Mouse (Mus musculus) urinary bladder, postnatal 25 days (tissue): ENCODE data around the gene March4.

Experiments used
- DNase-seq: peaks from one replicate; pipeline ENCODE4 v3.0.0; 2022; ENCODE audit warnings: low spot score

Gene March4

DNA sequence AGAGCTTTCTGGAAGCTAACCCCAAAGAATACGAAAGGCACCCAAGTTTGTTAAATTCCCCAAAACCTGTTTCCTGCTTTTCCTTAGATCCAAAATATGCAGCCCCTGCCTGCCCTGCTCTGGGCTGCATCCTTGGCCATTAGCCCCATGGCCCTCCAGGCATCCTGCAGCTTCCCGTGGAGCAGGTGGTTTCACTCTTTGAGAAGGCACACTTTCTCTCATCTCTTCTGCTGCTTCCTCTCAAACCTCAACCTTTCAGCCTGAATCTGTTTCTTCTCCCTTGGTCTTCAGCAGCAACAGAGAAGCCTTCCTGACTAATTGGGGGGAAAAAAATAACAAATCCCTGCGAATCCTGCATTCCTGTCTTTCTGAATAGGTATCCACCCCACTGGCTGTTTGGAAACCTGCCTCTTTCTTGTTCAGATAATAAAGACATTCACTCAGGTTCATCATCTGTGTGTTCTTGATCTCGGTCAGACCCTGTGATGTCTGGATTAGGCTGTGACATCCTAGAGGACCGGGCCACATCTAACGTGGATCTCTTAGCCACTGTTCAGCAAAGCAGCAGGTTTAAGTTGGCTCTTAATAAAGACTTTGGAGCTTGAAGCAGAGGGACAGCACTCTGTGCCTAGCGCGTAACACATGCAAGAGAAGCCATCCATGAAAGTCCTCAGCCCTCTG lies 6.1 kb downstream of the March4 start:
- no peak for DNase-seq

DNA sequence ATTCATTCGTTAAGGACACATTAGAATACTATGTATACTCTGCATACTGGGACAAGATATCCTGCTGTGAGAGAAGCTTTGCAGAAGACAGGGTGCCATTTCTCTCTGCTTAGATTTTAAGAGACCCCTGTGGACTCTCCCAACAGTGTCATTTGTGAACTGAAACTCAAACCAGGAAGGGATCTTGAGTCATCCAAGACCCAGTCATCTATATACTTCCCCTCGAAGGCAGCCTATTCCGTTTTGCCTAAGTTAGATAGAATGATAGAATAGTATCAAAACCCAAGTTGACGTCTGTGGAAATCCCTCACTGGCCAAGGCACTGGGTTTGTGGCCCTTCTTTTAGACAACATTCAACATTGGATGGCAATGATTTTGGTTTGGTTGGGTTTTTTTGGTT lies 7.5 kb downstream of the March4 start:
- no peak for DNase-seq

DNA sequence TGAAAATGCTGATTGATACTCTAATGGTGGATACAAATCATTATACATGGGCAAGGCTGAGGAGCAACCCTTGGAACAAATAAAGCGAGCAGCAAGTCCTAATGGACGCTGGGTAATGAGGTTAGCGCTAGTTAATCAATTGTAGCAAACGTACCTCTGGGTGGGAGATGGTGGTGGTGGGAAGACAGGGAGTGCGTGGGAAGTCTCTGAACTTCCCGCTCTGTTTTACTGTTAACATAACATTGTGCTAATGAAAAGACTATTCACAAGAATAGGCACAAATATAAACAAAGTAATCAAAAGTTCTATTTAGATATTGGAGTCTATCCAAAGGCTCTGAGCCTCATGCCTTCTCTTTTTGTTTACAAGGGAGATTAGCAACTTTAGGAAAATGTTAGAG lies 13.1 kb downstream of the March4 start:
- DNase-seq, result no peak

DNA sequence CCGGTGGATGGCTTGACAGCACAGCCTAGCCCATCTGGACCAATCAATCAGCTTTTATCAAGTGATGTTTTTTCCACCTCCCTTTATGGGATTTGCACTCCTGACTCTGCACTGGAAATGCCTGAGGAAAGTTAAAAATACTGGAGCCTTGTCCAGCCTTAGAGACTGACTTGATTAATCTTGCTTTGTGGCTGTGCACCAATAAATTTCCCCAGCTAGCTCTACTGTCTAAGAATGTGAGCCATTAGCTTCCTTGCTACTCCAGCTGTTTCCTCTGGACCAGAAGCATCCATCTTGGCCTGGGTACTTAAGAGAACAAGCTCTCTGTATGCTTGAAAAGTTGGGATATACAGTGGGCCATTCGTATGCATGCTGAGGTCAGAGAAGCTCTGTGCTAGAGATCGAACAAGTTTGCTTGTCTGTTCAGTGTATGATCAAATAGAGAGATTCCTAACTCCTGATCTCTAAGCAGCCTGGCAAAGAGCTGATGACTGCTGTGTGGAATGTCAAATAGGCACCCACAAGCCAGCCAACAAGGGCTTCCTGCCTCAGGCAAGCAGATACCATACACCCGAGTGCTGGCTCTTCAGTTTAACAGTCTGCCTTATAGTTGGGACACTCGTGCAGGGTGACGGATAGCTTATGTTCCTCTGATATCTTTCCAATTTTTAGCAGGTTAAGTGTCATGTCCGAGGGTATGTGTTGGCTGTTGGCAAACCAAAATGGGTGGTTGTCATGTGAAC lies 25.8 kb downstream of the March4 start:
- no peak for DNase-seq

DNA sequence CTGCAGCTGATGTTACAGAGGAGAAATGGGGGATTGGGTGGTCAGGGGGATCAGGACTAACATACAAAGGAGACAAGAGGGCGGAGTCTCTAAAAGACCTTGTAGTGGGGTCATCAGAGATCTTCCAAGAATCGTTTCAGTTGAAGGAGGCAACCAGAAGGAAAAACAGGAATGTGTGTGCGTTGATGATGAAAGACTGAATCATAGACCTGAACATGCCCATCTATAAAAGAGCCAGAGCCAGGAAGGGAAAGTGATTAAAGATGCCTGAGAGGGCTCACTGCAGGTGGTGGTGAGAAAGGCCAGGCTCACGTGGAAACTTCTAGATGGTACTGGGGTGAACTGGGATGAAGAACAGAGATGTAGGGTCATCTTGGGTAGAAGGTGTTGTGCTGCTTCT lies 27.2 kb downstream of the March4 start:
- no peak for DNase-seq

DNA sequence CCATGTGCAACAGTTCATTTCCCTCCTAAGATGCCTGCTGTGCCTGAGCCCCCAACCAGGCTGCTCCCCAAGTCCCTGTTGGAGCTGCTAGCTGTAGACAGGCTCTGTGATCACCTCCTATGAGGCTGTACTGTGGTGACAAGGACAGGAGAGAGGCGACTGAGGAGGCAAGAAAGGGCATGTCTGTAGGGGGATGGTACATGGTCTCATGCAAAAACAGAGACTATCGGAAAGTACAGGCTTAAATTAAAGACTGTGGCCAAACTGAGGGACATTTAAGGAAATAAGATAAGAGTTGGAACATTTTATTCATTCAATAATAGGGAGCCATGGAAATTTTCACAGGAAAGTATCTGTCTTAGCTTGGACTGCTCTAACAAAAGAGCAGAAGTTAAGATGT lies 29.1 kb downstream of the March4 start:
- DNase-seq, result no peak

DNA sequence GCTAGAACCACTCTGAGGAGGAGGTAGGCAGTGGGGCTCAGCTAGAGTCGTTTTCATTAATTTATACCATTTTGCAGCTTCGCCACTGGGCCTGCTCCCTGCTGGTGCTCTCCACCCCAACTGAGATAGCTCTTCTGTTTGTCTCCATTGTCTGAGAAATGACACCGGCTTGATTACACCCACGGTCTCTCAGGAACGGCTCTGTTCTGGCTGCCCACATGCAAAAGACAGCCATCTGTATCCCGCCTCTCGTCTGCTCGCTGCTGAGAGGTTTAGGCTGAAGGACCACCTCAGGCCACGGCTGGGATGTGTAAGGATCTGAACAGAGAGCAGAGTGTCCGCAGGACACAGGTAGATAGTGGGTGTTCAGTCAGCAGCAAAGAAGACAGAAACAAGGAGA lies 30.5 kb downstream of the March4 start:
- no peak for DNase-seq

DNA sequence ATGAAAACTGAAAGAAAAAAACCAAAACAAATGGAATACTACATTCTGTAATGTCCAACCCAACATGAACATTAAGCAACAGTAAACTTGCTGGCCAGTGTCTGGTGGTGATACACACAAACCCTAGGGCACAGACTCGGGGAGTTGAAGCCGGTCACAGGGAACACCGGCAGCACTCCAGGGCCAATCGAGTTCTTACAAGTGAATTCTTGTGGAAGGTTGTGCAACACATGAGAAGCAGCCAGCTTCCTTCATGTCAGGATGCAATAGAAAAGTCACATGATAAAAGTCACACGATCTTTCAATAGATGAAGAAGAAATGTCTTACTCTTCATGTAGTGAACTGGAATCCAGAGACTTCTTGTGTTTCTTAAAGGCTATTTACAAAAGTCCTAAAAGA lies 39.1 kb downstream of the March4 start:
- no peak for DNase-seq

DNA sequence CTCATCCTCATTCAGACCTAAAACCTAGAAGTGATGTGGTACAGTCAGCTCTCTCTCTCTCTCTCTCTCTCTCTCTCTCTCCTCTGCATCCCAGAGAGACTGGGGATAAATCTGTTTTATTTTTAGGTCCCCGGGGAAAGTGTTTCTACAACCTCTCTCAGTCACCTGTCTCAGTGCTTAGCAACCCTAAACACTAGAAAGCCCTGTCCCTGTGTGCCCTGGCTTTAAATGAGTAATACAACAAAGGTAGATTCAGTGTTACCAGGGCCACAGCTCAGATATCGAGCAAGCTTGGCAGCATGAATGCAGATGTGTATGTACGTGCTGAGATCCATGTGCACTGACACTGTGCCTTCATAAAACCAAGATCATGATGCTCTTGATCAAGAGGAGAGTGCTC lies 43.3 kb downstream of the March4 start:
- no peak for DNase-seq

DNA sequence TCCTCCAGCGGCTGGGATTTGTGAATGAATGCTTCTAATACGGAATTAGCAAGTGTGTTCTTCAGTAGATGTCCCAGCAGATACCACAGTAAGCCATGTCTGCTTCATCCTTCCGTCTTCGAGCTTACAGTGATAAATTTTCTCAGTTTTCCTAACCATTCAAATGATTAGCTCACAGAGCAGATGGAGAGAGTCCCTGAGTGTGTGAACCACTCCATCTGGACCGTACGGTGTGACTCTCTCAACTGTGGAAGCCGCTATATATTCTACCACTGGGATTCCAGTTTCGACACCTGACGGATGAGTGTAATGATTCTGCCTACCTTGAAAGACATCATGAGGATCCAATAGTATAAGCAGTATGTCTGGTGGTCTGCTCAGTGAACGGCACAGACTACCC lies 44.1 kb downstream of the March4 start:
- no peak for DNase-seq

DNA sequence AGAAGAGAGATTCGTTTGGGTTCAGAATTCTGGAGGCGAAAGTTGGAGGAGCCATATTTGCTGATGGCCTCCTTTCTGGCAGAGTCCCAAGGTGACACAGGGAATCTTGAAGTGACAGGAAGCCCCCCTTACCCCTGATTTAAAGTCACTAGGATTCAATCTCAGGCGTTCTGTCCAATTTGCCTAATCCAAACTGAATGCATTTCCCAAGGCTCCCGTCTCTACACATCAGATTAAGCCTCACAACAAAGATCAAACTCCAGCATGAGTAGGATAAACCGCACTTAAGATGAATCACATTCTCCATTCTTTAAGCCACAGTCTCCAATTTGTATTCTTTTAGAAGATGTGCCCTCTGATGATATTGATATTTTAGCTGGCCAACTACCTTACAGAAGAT lies 45.4 kb downstream of the March4 start:
- DNase-seq, result no peak

DNA sequence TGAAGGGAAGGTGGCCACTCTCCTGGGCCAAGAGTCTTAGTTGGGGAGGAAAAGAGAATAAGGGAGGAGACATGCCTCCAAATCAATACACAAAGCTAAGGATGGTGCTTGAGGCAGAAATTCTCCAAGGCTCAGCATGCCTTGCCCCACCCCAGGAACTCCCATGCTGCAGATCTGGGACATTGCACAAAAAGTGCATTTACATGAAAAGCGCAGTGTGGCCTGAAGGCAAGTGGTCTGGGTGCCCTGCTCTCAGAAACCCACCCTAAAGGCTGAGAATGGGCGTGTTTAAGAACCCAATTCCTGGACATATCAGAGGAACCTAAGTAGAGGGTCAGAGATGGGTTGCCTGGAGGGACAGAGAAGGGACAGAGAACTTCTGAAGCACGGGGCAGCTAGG lies 45.9 kb downstream of the March4 start:
- DNase-seq, result no peak

DNA sequence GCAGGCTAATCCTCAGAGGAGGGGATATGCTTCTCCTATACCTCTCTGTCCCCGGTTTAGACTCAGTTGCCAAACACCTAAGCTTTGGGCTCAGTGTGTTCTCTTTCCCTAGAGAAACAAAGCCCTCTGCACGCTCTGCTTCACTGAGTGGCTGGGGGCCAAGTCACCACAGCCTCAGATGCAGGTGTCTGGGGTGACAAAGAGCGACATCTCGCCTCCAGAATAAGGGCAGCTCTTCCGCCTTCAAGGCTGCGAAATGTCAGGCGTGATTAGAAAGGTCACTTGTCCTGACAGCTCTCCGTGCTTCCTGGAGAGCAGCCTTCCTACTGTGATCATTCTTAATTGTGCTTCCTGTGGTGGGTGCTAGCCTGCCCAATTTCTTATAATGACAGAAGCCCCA lies 46.5 kb downstream of the March4 start:
- DNase-seq, result no peak

DNA sequence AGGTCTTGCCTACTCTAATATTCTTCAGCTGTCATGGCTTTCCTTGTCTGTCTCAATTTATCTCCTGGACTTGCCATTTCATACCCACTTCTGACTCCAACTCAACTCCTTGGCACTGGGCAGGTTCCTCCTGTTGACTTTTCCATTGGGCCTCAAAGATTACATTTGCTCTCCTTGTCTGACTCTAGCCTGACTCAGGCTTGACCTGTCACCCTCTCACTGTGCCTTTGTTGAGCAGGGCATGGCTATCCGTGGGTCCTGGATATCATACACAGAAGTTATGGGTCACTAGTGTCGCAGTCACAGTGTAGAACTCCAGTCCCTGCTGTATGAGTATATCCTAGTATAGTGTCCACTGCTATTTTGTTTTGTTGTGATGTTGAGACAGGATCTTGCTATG lies 60.1 kb downstream of the March4 start:
- DNase-seq, result no peak

DNA sequence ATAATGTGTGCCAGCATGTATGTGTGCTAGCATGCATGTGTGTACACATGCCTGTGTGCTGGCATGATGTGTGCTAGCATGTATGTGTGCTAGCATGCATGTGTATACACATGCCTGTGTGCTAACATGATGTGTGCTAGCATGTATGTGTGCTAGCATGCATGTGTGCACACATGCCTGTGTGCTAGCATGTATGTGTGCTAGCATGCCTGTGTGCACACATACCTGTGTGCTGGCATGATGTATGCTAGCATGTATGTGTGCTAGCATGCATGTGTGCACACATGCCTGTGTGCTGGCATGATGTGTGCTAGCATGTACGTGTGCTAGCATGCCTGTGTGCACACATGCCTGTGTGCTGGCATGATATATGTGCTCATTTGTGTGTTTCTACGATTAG lies 67.7 kb downstream of the March4 start:
- no peak for DNase-seq

DNA sequence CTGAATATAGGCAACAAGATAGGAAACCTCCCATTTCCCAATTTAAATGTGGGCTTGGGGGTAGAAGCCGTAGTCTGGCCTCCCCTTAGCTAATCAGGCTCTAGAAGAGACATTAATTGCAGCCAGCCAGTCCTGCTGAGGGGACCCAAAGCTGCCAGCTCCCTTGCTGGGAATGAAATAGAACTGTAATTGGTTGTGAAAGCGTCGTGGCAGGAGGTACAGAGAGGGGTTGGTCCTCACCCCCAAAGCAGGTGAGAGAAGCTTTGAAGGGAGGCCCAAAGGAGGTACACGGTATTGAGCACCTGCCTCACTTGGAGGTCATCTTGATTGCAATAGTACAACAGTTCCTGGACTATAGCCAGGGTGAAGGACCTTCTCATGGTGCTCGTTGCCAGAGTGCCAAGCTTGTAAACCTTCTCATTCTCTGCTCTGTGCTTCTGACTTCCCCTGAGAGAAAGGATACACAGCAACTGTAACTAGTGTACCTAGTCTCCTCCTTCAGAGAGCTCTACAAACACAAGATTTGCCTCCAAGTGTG lies 68.2 kb downstream of the March4 start:
- DNase-seq, result no peak

DNA sequence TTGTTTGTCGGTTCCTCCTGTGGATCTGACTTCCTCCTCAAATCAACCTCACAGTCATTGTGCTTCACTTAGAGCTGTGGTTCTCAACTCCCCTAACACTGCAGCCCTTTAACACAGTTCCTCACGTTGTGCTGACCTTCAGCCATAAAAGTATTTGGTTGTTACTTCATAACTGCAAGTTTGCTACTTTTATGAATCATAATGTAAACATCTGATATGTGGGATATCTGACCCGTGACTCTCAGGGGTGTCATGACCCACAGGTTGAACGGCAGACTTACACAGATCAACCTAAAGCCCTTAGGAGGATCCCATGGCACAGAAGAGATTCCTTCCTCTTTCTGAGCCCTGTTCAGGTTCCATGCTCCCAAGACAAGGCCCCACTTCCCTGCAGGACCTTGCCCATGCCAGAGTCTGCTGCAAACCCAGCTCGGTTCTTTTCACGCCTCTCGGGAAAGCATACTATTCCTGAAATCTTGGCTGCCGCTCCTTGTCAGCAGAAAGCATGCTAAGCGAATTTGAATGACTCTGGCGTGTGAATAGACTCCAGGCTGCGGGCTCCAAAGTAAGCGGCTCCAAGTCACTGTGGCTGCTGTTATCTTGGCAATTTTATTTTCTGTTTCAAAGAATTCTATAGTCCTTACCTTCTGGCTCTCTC lies 71.7 kb downstream of the March4 start:
- DNase-seq, result no peak

DNA sequence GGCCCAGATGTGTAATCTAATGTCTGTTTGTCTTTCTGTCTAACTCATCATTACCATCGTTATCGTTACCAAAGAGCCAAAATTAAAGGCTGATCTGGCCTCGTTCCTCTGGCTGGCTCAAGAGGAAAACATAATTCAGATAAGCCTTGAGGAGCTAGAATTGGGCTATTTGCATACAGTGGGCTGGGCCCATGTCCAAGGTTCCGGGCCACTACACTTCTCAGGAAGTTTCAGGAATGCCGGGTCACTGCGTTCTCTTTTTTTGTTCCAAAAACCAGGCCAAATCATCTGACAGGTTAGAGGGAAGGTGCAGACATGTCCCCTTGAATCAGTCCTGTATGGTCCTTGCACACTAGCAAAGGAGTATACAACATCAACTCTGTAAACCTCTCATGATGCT lies 74.2 kb downstream of the March4 start:
- no peak for DNase-seq

DNA sequence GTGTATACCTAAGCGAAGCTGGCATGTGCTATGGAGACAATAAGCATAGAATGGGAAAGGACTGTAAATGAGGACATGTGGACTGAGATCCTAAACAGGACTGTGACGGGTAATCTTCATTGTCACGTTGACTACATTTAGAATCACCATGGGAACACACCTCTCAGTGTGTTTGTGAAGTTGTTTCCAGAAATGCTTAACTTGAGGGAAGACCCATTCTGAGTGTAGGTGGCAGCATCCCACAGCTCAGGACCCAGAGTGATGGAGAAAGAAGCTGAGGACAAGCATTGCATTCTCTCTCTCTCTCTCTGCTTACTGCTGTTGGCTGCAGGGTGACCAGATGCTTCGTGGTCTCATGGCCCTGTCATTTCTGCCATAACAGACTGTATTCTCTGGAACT lies 79.1 kb downstream of the March4 start:
- no peak for DNase-seq

DNA sequence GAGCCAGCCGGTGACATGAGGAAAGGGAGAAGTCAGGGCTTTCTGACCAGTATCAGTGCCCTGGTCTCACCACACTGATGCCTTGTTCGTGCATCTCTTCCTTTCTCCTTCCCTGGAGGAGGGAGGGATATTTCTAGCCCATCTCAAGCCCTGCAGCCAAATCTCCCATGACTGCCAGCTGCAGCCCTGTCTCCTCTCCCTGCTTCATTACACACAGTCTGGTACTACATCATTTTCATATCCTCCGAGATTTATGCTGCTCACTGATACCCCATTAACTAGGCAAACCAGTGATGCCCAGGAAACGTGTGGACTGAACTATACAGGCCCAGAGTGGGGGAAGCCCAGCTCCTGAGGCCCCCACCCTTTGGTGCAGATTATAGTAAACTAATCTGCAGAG lies 80.8 kb downstream of the March4 start:
- no peak for DNase-seq

DNA sequence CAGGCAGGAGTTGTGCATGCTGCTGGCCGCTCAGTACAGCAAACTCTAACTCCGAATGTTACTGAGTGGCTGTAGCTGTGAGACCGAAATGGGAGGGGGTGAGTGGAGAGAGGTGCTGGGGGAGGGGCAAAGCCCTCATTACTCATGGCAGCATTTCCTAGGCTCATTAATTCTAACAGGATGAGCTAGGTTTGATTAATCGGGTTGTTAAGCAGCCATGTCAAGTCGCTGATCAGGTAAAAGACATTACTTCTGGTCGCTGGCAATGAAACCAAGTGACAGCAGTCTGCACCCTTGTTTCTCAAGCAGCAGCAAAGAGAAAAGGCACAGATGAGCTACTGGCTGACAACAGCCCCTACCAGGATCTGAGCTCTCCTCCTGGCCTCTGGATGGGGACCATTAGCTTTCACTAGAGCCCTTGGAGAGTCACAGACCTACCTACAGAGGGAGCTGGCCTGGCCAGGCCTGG lies 82.0 kb downstream of the March4 start:
- DNase-seq, result no peak

DNA sequence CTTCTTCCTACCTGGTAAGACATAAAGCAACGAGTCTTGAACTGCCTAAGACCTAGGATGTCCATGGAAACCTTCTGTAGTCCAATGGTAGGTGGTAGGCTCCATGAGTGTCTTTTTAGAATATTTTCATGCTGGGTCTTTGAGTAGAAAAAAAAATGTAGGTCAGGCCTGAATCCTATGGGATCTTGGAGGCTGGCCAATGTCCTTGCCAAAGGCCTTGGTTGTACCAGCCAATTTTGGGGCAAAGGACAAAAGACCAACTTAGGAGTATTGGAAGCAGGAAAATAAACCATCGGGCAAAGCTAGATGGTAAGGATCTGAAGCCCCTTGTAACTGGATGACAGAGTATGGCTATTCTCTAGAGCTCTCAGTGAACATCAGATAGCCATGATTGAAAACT lies 83.9 kb downstream of the March4 start:
- DNase-seq, result no peak

DNA sequence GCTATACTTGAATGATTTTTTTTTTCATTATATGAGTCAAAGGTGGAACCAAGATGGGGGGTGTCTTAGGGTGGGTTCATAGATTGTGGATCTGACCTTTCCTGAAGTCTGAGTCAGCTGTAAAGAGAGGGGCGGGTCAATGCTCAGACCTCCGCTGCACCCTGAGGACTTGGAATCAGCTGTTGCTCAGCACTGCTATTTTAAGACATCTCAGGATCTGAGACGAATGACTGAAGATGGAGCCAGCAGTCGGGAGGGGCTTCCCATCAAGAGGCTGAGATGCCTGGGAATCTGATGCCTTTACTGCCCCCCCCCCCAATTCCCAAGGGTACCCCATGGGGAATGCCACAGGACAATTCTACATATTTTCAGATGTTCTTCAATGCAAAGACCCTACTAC lies 85.9 kb downstream of the March4 start:
- DNase-seq, result no peak
